Mouse (Mus musculus) G1E (cell line): ENCODE measurements at regions not wholly inside any gene's neighbourhood (a gene's known extent, or its start where the extent isn't known, plus 50 kb on each side); places are given as distances from the start of the nearest gene placed in this dataset.

Source experiments
- CTCF ChIP-seq: IDR thresholded peaks from 2 replicates; pipeline ENCODE4 v1.5.1; 2012; ENCODE audit warnings: low read depth, low read length, inconsistent platforms, mixed read lengths
- GATA1 ChIP-seq: IDR thresholded peaks from 2 replicates; pipeline ENCODE4 v1.6.1; 2012; ENCODE audit warnings: borderline replicate concordance, low read length, inconsistent platforms, mixed read lengths
- POLR2AphosphoS5 ChIP-seq: IDR thresholded peaks from 2 replicates; pipeline ENCODE4 v1.6.1; 2012; ENCODE audit warnings: low read depth, low read length, inconsistent platforms; ENCODE audit not compliant: insufficient replicate concordance
- TAL1 ChIP-seq: conservative IDR thresholded peaks from 2 replicates; pipeline ENCODE4 v1.6.1; 2012; ENCODE audit warnings: low read depth, low read length, inconsistent platforms, mixed read lengths

- TF ChIP-seq CTCF = no peak
- TF ChIP-seq GATA1 = no peak
- no peak for TF ChIP-seq POLR2AphosphoS5
- no peak for TF ChIP-seq TAL1
Measured at GRCm38 (mm10) chr11:117046636-117047035, 68.3 kb upstream of the Sec14l1 start.
